Mouse (Mus musculus): Measurements from ENCODE around the gene Pla2g1b.
A peak's percentile ranks its signal among the peaks of the same experiment; 100 is the strongest.
"Not testable (repeated sequence)": the region's sequence is repeated elsewhere in the genome, so short reads cannot be mapped to it uniquely, and the experiment has no call there.

Gene Pla2g1b

GRCm38 (mm10) chr5:115465642-115466420 is at the start of gene Pla2g1b:
Pla2g1b (plus strand) TSS chr5:115466262.
- DNase-seq: no peak

DNA sequence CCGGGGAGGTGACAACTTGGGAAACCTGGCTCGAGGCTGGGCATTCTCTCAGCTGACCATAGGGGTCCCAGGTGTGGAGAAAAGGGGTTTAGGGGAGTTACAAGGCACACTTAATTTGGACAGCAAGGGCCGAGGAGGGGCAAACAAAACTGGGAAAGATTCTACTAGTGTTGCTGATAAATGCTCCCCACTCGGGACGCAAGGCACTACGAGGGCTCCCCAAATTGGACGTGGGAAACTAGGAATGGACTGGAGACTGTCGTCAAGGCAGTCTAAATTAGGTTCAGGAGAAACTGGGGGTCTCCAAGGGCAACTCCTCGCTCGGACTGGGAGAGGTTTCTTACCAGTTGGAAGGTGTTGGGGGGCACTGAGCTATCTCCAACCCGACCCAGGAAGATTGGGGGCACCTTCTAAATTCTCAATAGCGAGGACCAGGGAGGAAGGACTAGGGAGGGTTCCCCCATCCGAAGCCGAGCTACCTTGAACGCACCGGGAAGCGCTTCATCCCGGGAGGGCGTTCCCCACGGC is 37.2 kb upstream of the Pla2g1b start:
- DNase-seq: no peak

DNA sequence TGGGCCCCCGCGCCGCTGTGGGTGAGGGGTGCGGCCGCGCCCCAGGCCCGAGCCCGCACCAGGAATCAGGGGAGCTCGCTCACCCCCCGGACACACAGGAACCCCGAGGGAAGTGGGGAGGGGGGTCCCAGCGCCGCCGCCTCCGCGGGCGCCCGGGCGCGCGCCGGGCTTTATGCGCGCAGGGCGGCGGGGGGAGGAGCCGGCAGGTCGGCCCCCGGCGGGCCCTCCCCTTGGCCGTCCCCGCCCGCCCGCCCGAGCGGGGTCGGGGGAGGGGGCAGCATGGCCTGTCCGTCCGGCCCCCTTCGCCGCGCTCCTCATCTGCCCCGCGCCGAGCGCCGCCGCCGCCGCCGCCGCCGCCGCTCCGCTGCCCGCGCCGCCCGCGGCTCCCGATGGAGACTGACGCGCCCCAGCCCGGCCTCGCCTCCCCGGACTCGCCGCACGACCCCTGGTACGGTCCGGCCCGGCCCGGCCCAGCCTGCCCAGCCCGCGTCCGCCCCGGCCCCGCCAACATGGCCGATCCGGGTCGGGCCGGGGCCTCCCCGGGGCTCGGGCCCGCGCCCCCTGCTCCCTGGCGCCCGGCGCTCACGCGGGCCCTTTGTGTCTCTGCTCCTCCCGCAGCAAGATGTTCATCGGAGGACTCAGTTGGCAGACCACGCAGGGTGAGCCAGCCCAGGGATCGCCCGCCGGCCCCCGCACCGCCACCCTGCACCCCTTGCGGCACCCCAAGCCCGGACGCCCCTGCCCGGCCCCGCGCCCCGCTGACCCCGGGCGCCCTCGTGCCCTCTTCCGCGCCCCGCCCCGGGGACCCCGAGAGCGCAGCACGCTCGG is 36.5 kb upstream of the Pla2g1b start, which contains the start of gene Msi1:
Msi1 (plus strand) TSS at position 241 of the 828 bp plus-strand sequence.
- peak; percentile 46 for DNase-seq

DNA sequence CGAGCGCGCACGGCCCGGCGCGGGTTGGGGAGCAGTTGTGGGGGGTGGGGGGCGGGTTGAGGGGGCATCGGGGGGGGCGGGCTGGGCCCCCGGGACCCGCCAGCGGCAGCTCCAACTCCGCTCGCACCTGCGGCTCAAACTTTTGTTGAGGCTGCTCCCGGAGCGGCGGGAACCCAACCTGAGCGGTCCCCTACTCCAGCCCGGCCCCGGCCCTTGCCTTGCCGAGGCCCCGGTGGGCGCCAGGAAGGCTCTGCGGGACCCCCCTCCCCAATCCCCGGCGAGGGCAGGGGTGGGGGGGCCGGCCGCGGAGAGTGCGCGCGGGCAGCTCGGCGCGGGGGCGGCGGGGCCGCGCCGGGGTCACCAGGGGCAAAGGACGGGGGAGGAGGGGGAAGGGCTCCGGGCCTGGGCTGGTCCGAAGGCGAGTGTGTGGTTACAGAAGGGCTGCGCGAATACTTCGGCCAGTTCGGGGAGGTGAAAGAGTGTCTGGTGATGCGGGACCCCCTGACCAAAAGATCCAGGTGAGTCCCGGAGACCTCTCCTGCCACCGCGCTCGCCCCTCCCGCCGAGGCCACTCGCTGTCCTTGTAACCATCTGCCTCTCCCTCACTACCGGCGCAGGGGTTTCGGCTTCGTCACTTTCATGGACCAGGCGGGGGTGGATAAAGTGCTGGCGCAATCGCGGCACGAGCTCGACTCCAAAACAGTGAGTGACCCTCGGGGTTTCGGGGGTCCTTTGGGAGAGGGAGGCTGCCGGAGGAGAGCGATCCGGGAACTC is 35.7 kb upstream of the Pla2g1b start:
- DNase-seq: no peak

DNA sequence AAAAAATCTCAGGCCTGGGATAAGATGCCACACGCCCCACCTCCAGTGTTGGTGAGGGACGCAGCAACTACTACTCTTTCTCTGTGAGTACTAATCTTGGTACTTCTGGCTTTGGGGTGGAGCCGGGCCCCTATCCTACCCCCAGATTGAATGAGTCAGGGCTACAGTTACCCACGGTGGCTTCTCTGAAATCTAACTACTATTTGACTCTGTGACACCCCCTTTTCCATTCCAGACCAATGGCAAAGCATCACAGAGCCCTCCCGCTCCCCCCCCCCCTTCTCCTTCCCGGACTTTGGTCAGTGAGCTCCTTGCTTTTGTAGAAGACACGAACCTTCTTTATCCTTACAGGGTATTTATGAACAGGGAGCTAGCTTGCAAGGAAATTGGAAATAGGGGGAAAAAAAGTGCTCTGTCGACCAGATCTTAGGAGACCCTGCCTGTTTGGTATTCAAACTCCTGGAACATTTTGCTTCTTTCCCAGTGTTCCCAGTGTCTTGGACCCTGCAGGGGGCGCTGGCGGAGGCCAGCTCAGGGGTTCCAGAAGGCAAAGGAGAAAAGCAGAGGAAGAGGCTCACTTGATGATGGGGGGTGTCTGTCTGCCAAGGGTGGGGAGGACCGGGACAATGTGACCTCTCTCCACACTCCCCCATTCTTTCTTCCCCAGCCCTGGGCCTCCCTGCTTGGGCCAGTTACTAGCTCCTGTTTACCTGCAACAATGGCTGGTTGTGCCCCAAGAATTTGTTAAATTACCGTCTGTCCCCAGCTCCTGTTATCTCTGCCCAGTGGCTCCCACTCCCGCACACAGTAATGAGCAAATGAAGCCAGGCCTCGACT is 34.8 kb upstream of the Pla2g1b start:
- peak; percentile 54 for DNase-seq

DNA sequence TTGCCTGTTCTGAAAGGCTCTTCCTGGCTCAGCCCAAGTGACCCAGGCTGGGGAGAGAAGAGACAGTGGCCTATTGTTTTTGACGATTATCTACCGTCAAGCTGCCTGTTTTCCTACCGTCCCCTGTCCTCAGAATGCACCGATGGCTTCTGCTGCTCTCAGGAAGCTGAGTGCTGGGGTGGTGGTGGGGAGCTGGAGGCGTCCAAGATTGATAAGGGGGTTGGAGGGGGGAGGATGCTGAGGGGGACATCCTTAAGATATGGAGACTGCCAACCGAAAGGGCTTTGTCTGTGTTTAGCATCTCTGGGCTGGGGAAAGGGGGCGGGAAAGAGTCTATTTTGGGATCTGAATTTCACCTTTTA is 34.2 kb upstream of the Pla2g1b start:
- no peak for DNase-seq

- DNase-seq: no peak
Measured at GRCm38 (mm10) chr5:115432395-115432794, 33.7 kb upstream of the Pla2g1b start.

DNA sequence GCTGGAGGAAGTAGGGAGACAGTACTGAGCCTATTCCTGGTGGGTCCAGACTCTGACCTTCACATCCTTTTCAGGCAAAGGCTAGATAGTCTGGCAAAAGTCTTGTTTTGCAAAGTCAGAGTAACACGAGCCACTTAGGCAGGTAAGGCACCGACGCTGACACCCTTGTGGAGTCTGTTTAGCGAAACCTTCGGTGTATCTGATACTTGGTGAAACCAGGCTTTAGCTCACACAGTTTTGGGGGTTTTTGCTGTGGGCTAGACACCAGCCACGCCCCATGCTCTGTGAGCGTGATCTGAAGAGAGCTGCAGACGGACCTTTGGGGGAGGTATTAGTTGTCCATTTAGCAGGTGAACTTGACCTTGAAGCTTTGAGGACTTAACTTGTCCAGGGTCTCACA is 32.9 kb upstream of the Pla2g1b start:
- no peak for DNase-seq

DNA sequence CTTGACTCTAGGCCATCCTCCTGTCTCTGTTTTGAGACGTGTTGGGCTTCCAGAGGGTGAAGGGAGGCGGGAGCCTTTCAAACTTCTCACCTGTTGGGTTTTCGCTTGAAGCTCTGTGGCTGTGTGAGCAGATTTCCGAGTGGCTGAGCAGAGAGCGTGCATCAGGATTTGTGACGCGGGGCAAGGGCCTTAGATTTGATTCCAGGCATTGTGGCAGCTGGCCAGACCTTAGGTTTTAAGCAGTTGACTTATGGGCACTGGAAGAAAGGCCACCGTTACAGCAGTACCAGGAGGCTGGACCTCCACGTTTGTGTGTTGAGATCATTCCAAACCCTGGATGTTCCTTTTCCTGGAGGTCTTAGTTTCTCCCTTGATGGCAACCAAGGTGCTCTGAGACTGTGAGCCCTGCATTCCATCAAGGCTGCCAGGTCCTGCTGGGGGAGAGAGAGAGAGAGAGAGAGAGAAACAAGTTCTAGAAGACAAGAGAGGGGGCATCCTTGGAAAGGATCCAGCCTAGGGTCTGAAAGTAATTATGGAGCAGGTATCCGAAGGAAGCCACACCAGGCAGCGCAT is 31.7 kb upstream of the Pla2g1b start:
- no peak for DNase-seq

DNA sequence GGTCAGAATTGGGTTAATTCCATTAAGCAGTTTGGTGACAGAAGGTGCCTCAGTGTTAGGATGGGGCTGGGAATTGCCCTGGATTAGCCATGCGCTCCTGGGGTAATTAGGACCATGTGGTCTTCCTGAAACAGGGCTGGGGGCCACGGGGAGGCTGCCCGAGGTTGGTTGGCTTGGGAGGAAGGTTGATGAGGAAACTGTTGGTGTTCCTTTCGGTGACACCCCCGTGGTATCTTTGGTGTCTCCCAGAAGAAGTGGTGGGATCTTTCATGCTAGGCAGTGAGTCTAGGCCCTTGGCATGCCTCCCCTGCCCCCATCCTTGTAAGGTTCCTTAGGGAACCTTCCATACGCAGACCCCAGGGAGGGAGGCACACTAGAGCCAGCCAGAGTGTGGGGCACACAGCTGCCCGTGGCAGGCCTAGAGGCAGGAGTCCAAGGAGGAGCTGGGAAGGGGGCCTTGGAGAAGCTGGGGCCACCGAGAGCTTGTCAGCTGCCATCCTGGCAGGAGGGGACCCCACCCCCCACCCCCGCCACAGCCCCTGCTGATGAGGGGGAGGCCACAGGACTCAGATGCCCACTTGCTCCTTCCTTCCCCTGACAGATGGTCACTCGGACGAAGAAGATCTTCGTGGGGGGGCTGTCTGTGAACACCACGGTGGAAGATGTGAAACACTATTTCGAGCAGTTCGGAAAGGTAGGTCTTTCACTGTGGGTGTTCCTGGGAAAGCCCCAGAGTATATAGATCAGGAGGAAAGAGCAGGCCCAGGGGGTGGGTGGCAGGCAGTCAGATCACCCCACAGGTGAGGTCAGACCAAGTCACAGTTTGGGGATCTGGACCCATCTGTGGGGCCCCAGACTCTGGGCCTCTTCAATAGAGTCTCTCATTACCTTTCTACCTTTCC is 31.0 kb upstream of the Pla2g1b start:
- no peak for DNase-seq

- DNase-seq: no peak
Measured at GRCm38 (mm10) chr5:115435755-115436379, 30.2 kb upstream of the Pla2g1b start.

DNA sequence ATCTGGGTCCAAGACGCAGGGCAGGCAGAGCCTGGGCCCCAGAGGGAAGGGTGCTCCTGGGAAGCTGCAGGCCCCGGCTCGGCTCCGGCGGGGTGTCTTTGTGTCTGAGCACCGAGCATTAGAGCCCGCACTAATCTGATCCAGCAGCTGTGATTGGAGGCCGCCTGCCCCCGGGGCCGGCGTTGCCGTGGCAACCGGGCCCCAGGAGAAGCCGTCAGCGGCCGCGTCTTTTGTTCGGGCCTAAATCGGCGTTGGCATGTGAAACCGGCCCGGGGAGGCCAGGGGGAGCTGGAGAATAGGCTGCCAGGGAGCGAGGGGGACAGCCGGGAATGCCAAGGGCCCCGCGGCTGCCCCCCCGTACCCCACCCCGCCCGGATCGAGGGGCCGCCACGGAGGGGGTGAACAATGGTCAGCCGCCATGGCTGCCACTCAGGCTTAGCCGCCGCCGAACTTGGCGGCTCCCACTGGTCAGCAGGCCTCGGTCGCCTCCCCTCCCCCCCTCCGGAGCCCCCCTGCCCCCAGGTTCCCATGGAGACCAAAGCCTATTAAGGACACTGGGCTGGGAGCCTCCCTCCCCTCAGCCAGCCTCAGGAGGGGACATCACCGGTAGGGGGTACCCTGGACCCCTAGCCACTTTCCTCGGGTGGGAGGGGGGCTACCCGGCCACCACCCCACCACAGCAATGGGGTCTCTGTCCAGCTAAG is 29.5 kb upstream of the Pla2g1b start:
- DNase-seq: peak; percentile 79

DNA sequence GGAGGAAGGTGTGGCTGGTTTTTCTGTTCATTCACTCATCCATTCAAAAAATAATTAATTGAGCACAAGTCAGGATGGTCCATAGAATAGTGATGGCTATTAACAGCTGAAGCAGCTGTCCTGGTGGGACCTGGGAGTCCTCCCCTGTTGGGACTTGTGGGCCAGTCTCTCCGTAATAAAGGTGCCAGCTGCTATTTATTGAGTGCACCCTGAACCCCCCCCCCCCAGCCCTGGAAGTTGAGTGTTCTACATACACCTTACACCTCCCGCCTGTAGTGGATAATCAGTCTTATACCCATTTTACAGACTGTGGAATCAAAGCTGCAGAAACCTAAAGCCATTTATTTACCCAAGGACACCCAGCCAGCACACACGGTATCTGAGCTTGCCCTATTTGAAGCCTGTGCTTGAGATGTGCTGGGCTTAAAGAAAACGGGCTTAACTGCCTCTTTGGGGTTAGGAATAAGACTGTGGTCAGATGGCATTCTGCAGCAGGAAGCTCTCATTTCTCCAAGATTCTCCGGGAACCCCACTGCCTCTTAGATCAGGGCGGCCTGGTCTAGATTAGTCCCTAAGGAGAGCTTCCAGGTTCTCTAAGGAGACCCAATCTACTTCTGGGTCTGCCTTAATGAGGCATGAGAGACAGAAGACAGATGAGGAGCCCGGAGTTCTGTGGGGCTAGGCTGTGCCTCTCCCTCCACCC is 28.7 kb upstream of the Pla2g1b start:
- no peak for DNase-seq

GRCm38 (mm10) chr5:115437945-115438315 is 28.1 kb upstream of the Pla2g1b start:
- DNase-seq: no peak

DNA sequence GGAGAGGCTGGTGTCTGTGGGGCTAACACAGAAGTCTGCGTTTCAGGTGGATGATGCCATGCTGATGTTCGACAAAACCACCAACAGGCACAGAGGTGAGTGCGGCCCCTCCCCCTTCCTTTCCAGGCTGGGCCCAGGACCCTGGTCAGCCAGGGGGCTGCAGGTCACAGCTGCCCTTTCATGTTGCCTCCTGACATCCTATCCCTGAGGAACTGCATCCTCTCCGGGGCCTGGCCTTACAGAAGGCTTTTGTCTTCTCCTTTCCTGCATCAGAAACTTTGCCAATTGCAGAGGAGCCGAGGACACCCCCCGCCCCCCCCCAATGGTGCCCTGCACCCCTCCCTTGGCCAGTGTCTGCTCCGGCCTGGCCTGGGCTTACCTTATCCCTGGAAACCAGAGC is 27.4 kb upstream of the Pla2g1b start:
- DNase-seq: no peak

DNA sequence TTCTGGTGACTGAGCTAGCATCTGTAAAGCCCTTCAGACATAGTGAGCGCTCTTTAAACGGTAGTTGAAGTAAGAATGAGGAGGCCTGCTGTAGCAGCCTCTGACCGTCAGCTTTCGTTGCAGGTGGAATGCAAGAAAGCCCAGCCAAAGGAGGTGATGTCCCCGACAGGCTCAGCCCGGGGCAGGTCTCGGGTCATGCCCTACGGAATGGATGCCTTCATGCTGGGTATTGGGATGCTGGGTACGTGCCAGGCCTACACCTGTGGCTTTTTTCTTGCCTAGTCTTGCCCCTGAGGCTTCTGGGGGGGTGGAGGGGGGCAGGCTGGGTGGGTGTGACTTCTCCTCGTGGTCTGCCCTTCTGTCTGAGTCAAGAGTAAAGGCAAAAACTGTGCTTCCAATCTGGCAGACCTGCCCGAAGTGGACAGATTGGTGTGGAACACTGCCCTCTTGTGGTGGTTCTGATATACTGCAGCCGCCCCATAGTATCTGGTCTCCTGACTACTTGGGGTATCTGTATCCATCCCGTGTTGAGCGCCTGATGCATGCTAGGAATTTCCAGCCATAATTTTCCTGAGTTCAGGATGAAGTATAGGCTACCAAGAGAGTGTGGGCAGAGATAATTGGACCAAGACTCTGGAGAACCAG is 24.7 kb upstream of the Pla2g1b start:
- DNase-seq: peak; percentile 67

- not testable (repeated sequence) for DNase-seq
Measured at GRCm38 (mm10) chr5:115442663-115443062, 23.4 kb upstream of the Pla2g1b start.

DNA sequence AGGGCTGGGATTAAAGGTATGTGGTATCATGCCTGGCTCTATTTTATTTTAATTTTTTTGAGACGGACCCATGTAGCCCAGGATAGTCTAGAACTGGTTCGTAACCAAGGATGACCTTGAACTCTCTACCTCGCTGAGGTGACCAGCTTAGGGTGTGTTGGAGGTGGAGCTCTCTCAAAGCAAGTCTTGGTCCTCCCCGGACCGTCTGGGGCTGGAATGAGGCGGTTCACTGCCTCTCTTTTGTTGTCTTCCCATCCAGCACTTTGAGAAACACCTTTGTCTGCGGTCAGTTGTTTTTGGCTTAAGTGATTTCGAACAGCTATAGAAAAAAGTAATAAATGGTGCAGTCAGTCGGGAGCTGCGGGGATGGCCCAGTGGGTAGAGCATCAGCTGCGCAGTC is 21.9 kb upstream of the Pla2g1b start:
- DNase-seq: no peak

Data from right cerebral cortex, postnatal 4 days (tissue).